Mouse (Mus musculus) myocyte (in vitro differentiated cells): ENCODE measurements around the gene Gm10053.

Source experiments
- CEBPB ChIP-seq: IDR thresholded peaks from 2 replicates; pipeline ENCODE4 v1.6.1; 2011; ENCODE audit warnings: mild to moderate bottlenecking, moderate library complexity; ENCODE audit not compliant: poor library complexity, insufficient read depth, severe bottlenecking
- E2F4 ChIP-seq: IDR thresholded peaks from one replicate; pipeline ENCODE4 v1.6.1; 2011; ENCODE audit warnings: mild to moderate bottlenecking, control low read depth, moderate library complexity; ENCODE audit not compliant: insufficient read depth
- MAX ChIP-seq: IDR thresholded peaks from one replicate; pipeline ENCODE4 v1.6.1; 2011; ENCODE audit warnings: low read depth, mild to moderate bottlenecking, control low read depth
- MYOG ChIP-seq, 3 experiments: IDR thresholded peaks; one replicate each; pipeline ENCODE4 v1.6.1; 2011; ENCODE audit warnings: control low read depth in 2 of 3, low read depth in 2 of 3, mild to moderate bottlenecking in 2 of 3; ENCODE audit not compliant: insufficient read length in 2 of 3, control insufficient read depth in 1 of 3, insufficient read depth in 1 of 3
- POLR2A ChIP-seq: IDR thresholded peaks from one replicate; pipeline ENCODE4 v1.6.1; 2011; ENCODE audit warnings: low read depth, mild to moderate bottlenecking, control low read depth, moderate library complexity; ENCODE audit not compliant: insufficient read length
- POLR2AphosphoS2 ChIP-seq: IDR thresholded peaks from one replicate; pipeline ENCODE4 v1.6.1; 2011; ENCODE audit warnings: low read depth, control low read depth; ENCODE audit not compliant: insufficient read length
- TCF12 ChIP-seq: IDR thresholded peaks from one replicate; pipeline ENCODE4 v1.6.1; 2011; ENCODE audit warnings: mild to moderate bottlenecking, control low read depth; ENCODE audit not compliant: poor library complexity, insufficient read depth, severe bottlenecking
- TCF3 ChIP-seq: IDR thresholded peaks from one replicate; pipeline ENCODE4 v1.6.1; 2011; ENCODE audit warnings: low read depth, control low read depth; ENCODE audit not compliant: insufficient read length
- USF1 ChIP-seq: IDR thresholded peaks from one replicate; pipeline ENCODE4 v1.6.1; 2011; ENCODE audit warnings: low read depth, mild to moderate bottlenecking, control low read depth, moderate library complexity

DNA sequence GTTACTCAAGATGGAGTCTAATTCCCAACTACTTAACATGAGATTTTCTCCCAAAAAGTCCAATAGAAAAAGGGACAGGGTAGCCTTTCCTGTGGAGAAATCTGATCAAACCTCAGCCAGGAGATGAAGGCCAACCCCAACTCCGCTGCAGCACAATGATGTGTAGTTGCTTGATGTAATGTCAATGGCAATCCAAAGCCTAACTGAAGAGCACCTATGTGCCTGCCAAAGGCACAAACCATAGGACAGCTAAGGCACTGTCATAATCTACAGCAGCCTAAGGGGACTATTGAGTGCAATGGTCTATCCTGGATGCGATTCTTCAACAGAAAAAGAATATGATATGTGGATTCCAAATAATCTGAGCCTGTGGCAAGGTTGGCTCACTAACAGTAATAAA is 27.3 kb downstream of the Gm10053 start:
- TF ChIP-seq MYOG (IDR thresholded peaks at IDR 0.05; ENCODE audit: control insufficient read depth in 1 of 3, insufficient read depth in 1 of 3, insufficient read length in 2 of 3, low read depth in 2 of 3) (no peak), POLR2A (no peak), POLR2AphosphoS2 (no peak), MAX (no peak), USF1 (no peak), E2F4 (no peak), TCF12 (no peak), TCF3 (no peak), CEBPB (no peak)
